Mouse (Mus musculus) stomach, embryonic 16.5 days (tissue): ENCODE results near the gene Smok3b. TPM values are rescaled to one million over a fixed set of nuclear protein-coding genes. Genes with fewer than 3 reads are reported as not detected.

Experiments used
- ATAC-seq: fragments of 200-750 bp; cut with Nextera tagmentation; 2 replicates; pipeline ENCODE4 v1.8.0; 2017; ENCODE audit warnings: moderate number of reproducible peaks, moderate TSS enrichment; ENCODE audit not compliant: insufficient read depth, low FRiP score
- H3K27ac ChIP-seq: fragments of 300-500 bp; sonication (generic); 2 replicates; pipeline ENCODE4 v1.5.1; 2014; ENCODE audit warnings: low read length
- H3K27me3 ChIP-seq: fragments of 300-500 bp; sonication (generic); 2 replicates; pipeline ENCODE4 v1.6.1; 2014; ENCODE audit warnings: low read length, control low read depth, mixed read lengths; ENCODE audit not compliant: control insufficient read depth, insufficient read depth
- H3K36me3 ChIP-seq: fragments of 300-500 bp; sonication (generic); 2 replicates; pipeline ENCODE4 v1.6.1; 2014; ENCODE audit warnings: low read length; ENCODE audit not compliant: control insufficient read depth, insufficient read depth
- H3K4me1 ChIP-seq: fragments of 300-500 bp; sonication (generic); 2 replicates; pipeline ENCODE4 v1.6.1; 2014; ENCODE audit warnings: low read length, control low read depth, mixed read lengths; ENCODE audit not compliant: control insufficient read depth, insufficient read depth
- H3K4me2 ChIP-seq: fragments of 300-500 bp; sonication (generic); 2 replicates; pipeline ENCODE4 v1.6.1; 2014; ENCODE audit warnings: low read depth, low read length, mixed read lengths
- H3K4me3 ChIP-seq: fragments of 300-500 bp; sonication (generic); replicated peaks from 2 replicates; pipeline ENCODE4 v1.5.1; 2014; ENCODE audit warnings: mild to moderate bottlenecking, low read length
- H3K9ac ChIP-seq: fragments of 300-500 bp; sonication (generic); 2 replicates; pipeline ENCODE4 v1.6.1; 2014; ENCODE audit warnings: low read length
- H3K9me3 ChIP-seq: fragments of 300-500 bp; sonication (generic); replicated peaks from 2 replicates; pipeline ENCODE4 v1.6.1; 2016; ENCODE audit warnings: low read length, control low read depth; ENCODE audit not compliant: control insufficient read depth
- WGBS: fragments of 180-500 bp; shearing (Covaris S2); extraction: QIAGEN DNeasy Blood & Tissue Kit; methylation state at CpG from one replicate; pipeline ENCODE4 v1.1.7; 2014; 5-methylcytosine and 5-hydroxymethylcytosine counted together
- polyA plus RNA-seq: library from polyadenylated mRNA; unstranded; fragments of >200 nt; fragmentation: Nextera tagmentation; extraction: Ambion mirVana; gene quantifications from 2 replicates; pipeline ENCODE4 v1.2.1, GENCODE M21; 2015

Smok3b gene
- polyA plus RNA-seq, 1 experiment from 2014 or later: not detected

- WGBS: 75% methylated on average over 3 of the region's 3 CpGs
- Histone ChIP-seq H3K27ac (no peak overlapping the region), H3K9me3 (no peaks in the 10 kb centered on the region), H3K4me1 (peaks cover 2% of the 10 kb centered on the region; the same call in 1 of the 2 replicates), H3K27me3 (no peaks in the 10 kb centered on the region), H3K4me2 (no peak overlapping the region), H3K9ac (no peak overlapping the region), H3K4me3 (no peak overlapping the region), H3K36me3 (no peaks in the 10 kb centered on the region)
- ATAC-seq: no peak
These were observed 69.0 kb downstream of the Smok3b start for GRCm38 (mm10) chr5:138090271-138090670.

DNA sequence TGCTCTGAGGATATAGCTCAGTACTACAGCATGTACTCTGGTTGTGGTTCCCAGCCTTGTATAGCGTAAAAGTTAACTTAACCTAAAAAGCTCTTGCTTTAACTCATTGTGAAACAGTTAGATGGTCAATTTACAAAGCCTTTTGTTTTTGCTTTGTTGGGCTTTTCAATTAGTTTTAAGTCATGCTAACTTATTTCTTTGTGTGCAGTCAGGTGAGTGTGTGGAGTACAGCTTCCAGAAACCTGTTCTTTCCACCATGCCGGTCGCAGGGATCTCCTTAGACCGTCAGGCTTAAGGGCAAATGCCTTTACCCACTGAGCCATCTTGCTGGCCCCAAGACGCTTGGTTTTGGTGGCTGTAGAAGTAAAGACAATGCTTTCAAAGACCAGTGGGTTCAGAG, 69.5 kb downstream of the Smok3b start:
- H3K27me3 ChIP-seq: no peaks in the 10 kb centered on the region
- no peak overlapping the region for H3K4me3 ChIP-seq
- no peak overlapping the region for H3K27ac ChIP-seq
- H3K4me1 ChIP-seq: peaks cover 2% of the 10 kb centered on the region; the same call in 1 of the 2 replicates
- H3K36me3 ChIP-seq: no peaks in the 10 kb centered on the region
- 94% methylated on average over 5 of the region's 5 CpGs for WGBS
- H3K9me3 ChIP-seq: no peaks in the 10 kb centered on the region
- no peak for ATAC-seq
- no peak overlapping the region for H3K9ac ChIP-seq
- H3K4me2 ChIP-seq: no peak overlapping the region

GRCm38 (mm10) chr5:138092771-138093170, 71.5 kb downstream of the Smok3b start:
- WGBS: 94% methylated on average over 4 of the region's 4 CpGs
- no peak overlapping the region for H3K9ac ChIP-seq

DNA sequence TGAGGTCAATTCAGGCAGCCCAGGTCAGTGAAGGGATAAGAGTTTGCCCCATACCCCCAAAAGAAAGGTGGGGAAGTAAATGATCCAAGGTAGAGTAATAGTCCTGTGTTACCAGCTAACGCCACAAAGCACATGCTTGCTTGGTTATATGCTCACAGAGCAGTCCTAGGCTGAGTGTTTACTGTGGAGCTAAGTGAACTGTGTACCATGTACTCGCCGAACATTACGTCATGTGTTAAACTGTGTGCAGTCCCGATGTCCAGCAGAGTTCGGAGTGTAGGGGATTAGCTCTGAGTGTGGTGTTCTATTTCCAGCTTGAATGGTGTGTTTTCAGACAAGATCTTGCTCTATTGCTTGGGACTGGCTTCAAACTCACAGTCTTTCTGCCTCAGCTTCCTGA, 73.2 kb downstream of the Smok3b start:
- no peak overlapping the region for H3K4me2 ChIP-seq
- H3K27me3 ChIP-seq: no peaks in the 10 kb centered on the region
- WGBS: 96% methylated on average over 6 of the region's 6 CpGs
- H3K9ac ChIP-seq: no peak overlapping the region
- peaks cover 27% of the 10 kb centered on the region for H3K36me3 ChIP-seq
- H3K9me3 ChIP-seq: no peaks in the 10 kb centered on the region
- no peak for ATAC-seq
- H3K27ac ChIP-seq: no peak overlapping the region
- no peaks in the 10 kb centered on the region for H3K4me1 ChIP-seq
- no peak overlapping the region for H3K4me3 ChIP-seq

More at GRCm38 (mm10) chr5:138092771-138093170, 71.5 kb downstream of the Smok3b start:
- Histone ChIP-seq H3K4me2 (no peak overlapping the region), H3K4me3 (no peak overlapping the region), H3K4me1 (no peaks in the 10 kb centered on the region), H3K27ac (no peak overlapping the region), H3K27me3 (no peaks in the 10 kb centered on the region), H3K36me3 (0 out of 2 replicates have a peak, but pooled peaks cover 14% of the 10 kb centered on the region), H3K9me3 (no peaks in the 10 kb centered on the region)
- ATAC-seq: no peak

Other genes with a start within 250 kb of the Smok3b start
- 9.4 and 17.0 TPM in 2 replicates for gene Ppp1r35, start 242.6 kb upstream of the Smok3b start, polyA plus RNA-seq
- gene Mepce, start 233.8 kb upstream of the Smok3b start, polyA plus RNA-seq: 7.4 and 8.2 TPM in 2 replicates
- 15.4 and 18.0 TPM in 2 replicates for gene Zcwpw1, start 233.6 kb upstream of the Smok3b start, polyA plus RNA-seq
- 2.4 and 4.0 TPM in 2 replicates for gene Pilra, start 185.1 kb upstream of the Smok3b start, polyA plus RNA-seq
- 0.84 and 0.87 TPM in 2 replicates for gene Pilrb1, start 163.3 kb upstream of the Smok3b start, polyA plus RNA-seq
- 1.5 and 1.8 TPM in 2 replicates for gene Pilrb2, start 149.6 kb upstream of the Smok3b start, polyA plus RNA-seq
- gene Cyp3a13, start 99.8 kb upstream of the Smok3b start, polyA plus RNA-seq: 14.7 and 15.9 TPM in 2 replicates
- gene Gjc3, start 58.3 kb upstream of the Smok3b start, polyA plus RNA-seq: 0.56 and 1.1 TPM in 2 replicates
- 0.61 and 0.87 TPM in 2 replicates for gene Azgp1, start 39.9 kb upstream of the Smok3b start, polyA plus RNA-seq
- gene Smok3a, start 168 bp upstream of the Smok3b start, polyA plus RNA-seq: not detected in 2 replicates
- not detected in 2 replicates for gene Smok3c, start 31.8 kb downstream of the Smok3b start, polyA plus RNA-seq
- 16.5 and 17.7 TPM in 2 replicates for gene Zkscan1, start 63.7 kb downstream of the Smok3b start, polyA plus RNA-seq
- gene Zscan21, start 95.5 kb downstream of the Smok3b start, polyA plus RNA-seq: 44.2 and 45.5 TPM in 2 replicates
- 13.3 and 15.1 TPM in 2 replicates for gene Zfp113, start 134.3 kb downstream of the Smok3b start, polyA plus RNA-seq
- 281 and 289 TPM in 2 replicates for gene Cops6, start 139.6 kb downstream of the Smok3b start, polyA plus RNA-seq
- 22.2 and 22.4 TPM in 2 replicates for gene Ap4m1, start 150.6 kb downstream of the Smok3b start, polyA plus RNA-seq
- gene Mcm7, start 151.0 kb downstream of the Smok3b start, polyA plus RNA-seq: 132 and 136 TPM in 2 replicates
- gene Taf6, start 166.0 kb downstream of the Smok3b start, polyA plus RNA-seq: 73.7 and 74.9 TPM in 2 replicates
- gene Cnpy4, start 166.1 kb downstream of the Smok3b start, polyA plus RNA-seq: 44.9 and 47.2 TPM in 2 replicates
- gene Mblac1, start 172.9 kb downstream of the Smok3b start, polyA plus RNA-seq: 6.7 TPM in 2 replicates
- 0.06 TPM in 1 of 2 replicates, not detected in the other for gene Nxpe5, start 204.5 kb downstream of the Smok3b start, polyA plus RNA-seq
- 76.1 and 79.4 TPM in 2 replicates for gene Lamtor4, start 234.1 kb downstream of the Smok3b start, polyA plus RNA-seq
- gene BC037034, start 242.6 kb downstream of the Smok3b start, polyA plus RNA-seq: 3.6 and 3.9 TPM in 2 replicates